Mouse (Mus musculus): ENCODE measurements at regions not wholly inside any gene's neighbourhood (a gene's known extent, or its start where the extent isn't known, plus 50 kb on each side); places are given as distances from the start of the nearest gene placed in this dataset.

DNA sequence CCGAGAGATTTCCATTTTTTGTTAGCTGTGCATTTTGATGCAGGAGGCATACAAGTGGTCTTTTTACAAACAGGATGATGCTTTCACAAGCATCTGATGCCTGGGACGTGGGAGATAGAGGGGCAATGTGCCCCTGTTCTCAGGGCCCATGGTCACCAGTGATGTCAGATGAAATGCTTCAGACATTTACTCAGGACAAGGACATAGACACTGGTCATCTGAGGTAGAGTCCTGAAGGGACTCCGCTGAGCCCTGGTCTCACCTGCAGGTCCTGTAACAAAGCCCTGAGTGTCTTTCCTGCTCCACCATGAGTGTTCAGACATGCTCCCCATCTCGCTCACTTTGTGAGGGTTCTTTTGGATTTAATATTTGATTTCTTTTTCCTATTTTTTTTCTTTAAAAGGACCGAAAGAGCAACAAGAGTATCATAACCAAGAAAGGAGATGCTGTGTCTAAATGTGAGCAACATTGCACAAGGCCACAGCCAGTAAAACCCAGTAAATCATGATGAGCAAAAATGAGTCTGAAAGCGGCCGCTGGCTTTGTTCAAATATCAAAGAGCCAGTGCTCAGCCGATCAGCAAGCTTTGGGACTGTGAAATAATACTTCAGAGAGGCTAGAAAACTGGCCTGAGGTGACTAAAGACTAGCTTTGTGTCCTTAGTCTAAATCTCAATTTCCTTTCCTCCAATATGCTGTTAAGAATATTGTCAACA is 430.1 kb downstream of the Ate1 start:
- Histone ChIP-seq H3K36me3 (no peaks in the 10 kb centered on the region), H3K4me1 (no peaks in the 10 kb centered on the region), H3K27me3 (no peaks in the 10 kb centered on the region), H3K4me3 (no peak overlapping the region), H3K9ac (replicated peaks) (no peak overlapping the region), H3K9me3 (no peaks in the 10 kb centered on the region), H3K4me2 (replicated peaks) (no peak overlapping the region), H3K27ac (replicated peaks) (no peak overlapping the region)
- ATAC-seq (replicated peaks): no peak
- 87% methylated on average over 8 of the region's 8 CpGs for WGBS

DNA sequence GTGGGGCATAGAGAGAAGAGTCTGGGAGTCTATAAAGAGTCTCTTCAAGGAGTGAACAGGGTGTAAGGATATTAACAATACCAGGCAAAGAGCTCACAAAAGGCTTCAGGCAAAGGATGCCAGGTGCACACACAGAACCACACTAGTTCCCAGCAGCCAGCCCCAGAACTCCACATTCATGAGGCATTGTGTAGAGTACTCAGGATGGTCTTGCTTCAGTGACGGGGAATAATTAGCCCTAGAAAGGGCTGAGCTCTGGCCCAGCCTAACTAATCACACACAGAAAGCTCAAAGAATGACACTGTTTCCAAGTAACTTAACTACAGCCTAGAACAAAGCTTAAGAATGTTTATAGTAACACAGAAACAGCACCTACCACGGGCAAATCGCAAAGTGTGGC is 428.2 kb downstream of the Ate1 start:
- H3K4me1 ChIP-seq: no peaks in the 10 kb centered on the region
- no peak overlapping the region for H3K9ac ChIP-seq (replicated peaks)
- no peak overlapping the region for H3K4me2 ChIP-seq (replicated peaks)
- H3K9me3 ChIP-seq: no peaks in the 10 kb centered on the region
- no peaks in the 10 kb centered on the region for H3K36me3 ChIP-seq
- no peak for ATAC-seq (replicated peaks)
- no peak overlapping the region for H3K27ac ChIP-seq (replicated peaks)
- 10% methylated on average over 3 of the region's 3 CpGs for WGBS
- H3K4me3 ChIP-seq: no peak overlapping the region
- no peaks in the 10 kb centered on the region for H3K27me3 ChIP-seq

DNA sequence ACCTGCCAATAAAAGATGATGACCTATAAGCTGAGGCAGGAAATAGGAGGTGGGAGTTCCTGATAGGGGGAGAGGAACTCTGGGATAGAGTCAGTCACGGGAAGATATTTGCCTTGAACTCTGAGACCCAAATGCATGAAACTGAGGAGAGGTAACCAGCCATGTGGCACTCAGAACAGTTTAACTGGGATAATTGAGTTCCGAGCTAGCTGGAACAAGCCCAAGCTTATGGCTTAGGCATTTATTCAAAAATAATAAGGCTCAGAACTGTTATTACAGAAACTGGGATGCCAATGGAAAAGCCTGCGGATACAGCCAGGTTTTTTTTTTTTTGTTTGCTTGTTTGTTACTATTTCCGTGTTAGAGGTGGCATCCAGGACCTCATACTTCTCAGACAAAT is 425.0 kb downstream of the Ate1 start:
- H3K4me3 ChIP-seq: no peak overlapping the region
- no peaks in the 10 kb centered on the region for H3K27me3 ChIP-seq
- no peak overlapping the region for H3K27ac ChIP-seq (replicated peaks)
- H3K4me2 ChIP-seq (replicated peaks): no peak overlapping the region
- H3K9me3 ChIP-seq: no peaks in the 10 kb centered on the region
- 63% methylated on average over 4 of the region's 4 CpGs for WGBS
- no peak for ATAC-seq (replicated peaks)
- no peaks in the 10 kb centered on the region for H3K36me3 ChIP-seq
- H3K4me1 ChIP-seq: no peaks in the 10 kb centered on the region
- no peak overlapping the region for H3K9ac ChIP-seq (replicated peaks)

DNA sequence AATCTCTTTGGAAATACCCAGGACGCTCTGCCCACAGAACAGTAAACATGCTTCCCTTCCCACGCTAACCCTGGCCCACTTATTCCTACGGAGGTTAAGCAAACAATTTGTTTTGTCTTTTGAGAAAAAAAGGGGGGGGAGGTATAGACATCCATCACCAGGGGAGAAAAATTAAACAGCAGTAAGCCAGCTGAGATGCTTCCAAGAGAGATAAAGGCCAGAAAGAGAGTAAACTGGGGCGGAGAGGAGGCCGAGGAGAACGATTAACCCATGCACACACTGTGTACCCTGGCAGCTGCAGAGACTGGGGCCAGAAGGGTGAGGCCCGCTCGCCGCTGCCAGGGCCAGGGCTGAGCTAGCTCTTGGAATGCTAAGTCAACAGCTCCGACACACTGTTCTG is 421.6 kb downstream of the Ate1 start:
- H3K4me3 ChIP-seq: no peak overlapping the region
- WGBS: 82% methylated on average over 10 of the region's 10 CpGs
- no peaks in the 10 kb centered on the region for H3K36me3 ChIP-seq
- ATAC-seq (replicated peaks): no peak
- no peaks in the 10 kb centered on the region for H3K27me3 ChIP-seq
- H3K9ac ChIP-seq (replicated peaks): no peak overlapping the region
- H3K9me3 ChIP-seq: no peaks in the 10 kb centered on the region
- H3K4me1 ChIP-seq: no peaks in the 10 kb centered on the region
- H3K4me2 ChIP-seq (replicated peaks): no peak overlapping the region
- H3K27ac ChIP-seq (replicated peaks): no peak overlapping the region

DNA sequence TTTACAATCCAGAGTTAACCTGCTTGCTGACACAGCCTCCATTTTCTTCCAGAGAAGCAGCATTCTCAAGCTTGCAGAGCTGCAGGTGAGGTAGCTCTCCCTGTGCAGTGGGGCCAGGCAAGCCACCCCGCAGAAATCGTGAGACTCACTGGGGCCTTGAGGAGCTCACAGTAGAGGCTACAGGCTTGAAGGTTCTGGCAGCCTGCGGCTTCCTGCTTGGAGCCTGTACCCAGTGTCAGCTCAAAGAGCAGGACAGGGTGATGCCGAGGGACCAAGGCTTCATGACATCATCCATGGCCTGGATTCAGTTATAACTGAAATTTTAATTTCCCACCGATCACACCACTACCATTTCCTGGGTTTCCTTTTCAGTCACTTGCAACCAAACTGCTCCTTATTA is 417.5 kb downstream of the Ate1 start:
- Histone ChIP-seq H3K36me3 (no peaks in the 10 kb centered on the region), H3K4me1 (no peaks in the 10 kb centered on the region), H3K27ac (replicated peaks) (no peak overlapping the region), H3K4me3 (no peak overlapping the region), H3K4me2 (replicated peaks) (no peak overlapping the region), H3K27me3 (no peaks in the 10 kb centered on the region), H3K9ac (replicated peaks) (no peak overlapping the region), H3K9me3 (no peaks in the 10 kb centered on the region)
- no peak for ATAC-seq (replicated peaks)
- 74% methylated on average over 5 of the region's 5 CpGs for WGBS

DNA sequence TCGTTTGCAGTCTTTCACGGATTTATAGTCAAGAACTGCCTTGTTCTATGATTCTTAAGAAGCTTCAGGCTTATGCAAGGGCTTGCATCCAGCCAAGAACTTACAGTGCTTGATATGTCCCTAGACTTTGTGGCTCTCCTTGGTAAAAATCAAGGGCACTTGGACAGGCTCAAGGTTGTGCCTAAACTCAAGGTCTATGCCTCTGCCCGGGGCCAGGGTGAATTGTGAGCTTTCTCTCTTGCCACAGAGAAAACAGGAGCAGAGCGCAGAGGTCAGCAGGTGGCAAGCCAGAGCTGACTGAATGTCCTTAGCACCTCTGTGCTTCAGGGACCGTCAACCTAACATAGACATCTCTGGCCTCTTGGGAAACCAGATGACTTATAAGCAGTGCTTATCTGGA is 413.2 kb downstream of the Ate1 start:
- no peak for ATAC-seq (replicated peaks)
- H3K27me3 ChIP-seq: no peaks in the 10 kb centered on the region
- no peak overlapping the region for H3K4me3 ChIP-seq
- no peaks in the 10 kb centered on the region for H3K36me3 ChIP-seq
- H3K4me1 ChIP-seq: no peaks in the 10 kb centered on the region
- H3K27ac ChIP-seq (replicated peaks): no peak overlapping the region
- WGBS: 91% methylated on average over 5 of the region's 5 CpGs
- no peak overlapping the region for H3K9ac ChIP-seq (replicated peaks)
- H3K4me2 ChIP-seq (replicated peaks): no peak overlapping the region
- H3K9me3 ChIP-seq: no peaks in the 10 kb centered on the region

DNA sequence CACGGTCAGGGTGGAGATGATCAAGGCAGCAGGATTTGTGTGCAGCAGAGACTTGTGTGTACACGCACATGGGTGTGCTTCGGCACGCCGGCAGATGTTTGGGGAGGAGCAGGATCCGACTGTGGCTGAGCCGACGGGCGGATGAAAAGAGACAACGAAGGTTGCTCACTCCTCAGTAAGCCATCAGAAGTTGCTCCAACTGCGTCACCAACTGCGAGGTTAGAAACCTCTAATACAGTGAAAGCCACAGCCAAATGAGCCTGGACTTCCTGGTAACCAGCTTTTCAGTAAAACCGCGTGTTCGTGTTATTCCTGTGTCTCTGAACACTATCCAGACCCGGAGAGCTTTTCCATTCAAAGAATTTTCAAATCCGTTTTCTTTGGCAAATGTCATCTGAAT is 411.8 kb downstream of the Ate1 start:
- Histone ChIP-seq H3K4me1 (no peaks in the 10 kb centered on the region), H3K36me3 (no peaks in the 10 kb centered on the region), H3K9ac (replicated peaks) (no peak overlapping the region), H3K4me3 (no peak overlapping the region), H3K27me3 (no peaks in the 10 kb centered on the region), H3K4me2 (replicated peaks) (no peak overlapping the region), H3K9me3 (no peaks in the 10 kb centered on the region), H3K27ac (replicated peaks) (no peak overlapping the region)
- WGBS: 88% methylated on average over 17 of the region's 17 CpGs
- ATAC-seq (replicated peaks): no peak
